Mouse (Mus musculus) telencephalon, adult 2 months (tissue): ENCODE measurements around the gene Cinp.

Experiments used
- DNase-seq: peaks from one replicate; pipeline ENCODE4 v3.0.0-alpha.2; 2011; ENCODE audit warnings: low read depth, low spot score

The Cinp gene

GRCm38 (mm10) chr12:110835182-110835581 is 53.8 kb downstream of the Cinp start:
- no peak for DNase-seq

GRCm38 (mm10) chr12:110830293-110831024 is 58.5 kb downstream of the Cinp start:
- no peak for DNase-seq

GRCm38 (mm10) chr12:110828908-110829307 is 60.0 kb downstream of the Cinp start:
- no peak for DNase-seq
